Mouse (Mus musculus): Measurements from ENCODE around the gene Mon1b. TPM values are rescaled to one million over a fixed set of nuclear protein-coding genes. Genes with fewer than 3 reads are reported as not detected.
A peak's percentile ranks its signal among the peaks of the same experiment; 100 is the strongest.

The Mon1b gene
- 9.5 and 10.9 TPM in 2 replicates for polyA plus RNA-seq (2012; rRNA removed)

- peak; percentile 99 for DNase-seq
- under 1% methylated on average over 42 of the region's 42 CpGs for WGBS
Observed at GRCm38 (mm10) chr8:113634670-113635591, at the start of gene Mon1b. TSS of gene Mon1b (plus strand) at chr8:113635587.

GRCm38 (mm10) chr8:113598401-113598800, 37.0 kb upstream of the Mon1b start:
- TF ChIP-seq POLR2A (IDR thresholded peaks at IDR 0.05; ENCODE audit: borderline replicate concordance, extremely low read depth, low read depth, low read length) (no peak), CTCF (IDR thresholded peaks at IDR 0.05; ENCODE audit: insufficient read depth, low read length) (no peak)
- 56% methylated on average over 3 of the region's 3 CpGs for WGBS
- no peak for DNase-seq

More at GRCm38 (mm10) chr8:113634670-113635591, at the start of gene Mon1b:
- Histone ChIP-seq H3K4me3 (replicated peaks; ENCODE audit: extremely low read depth, low read depth, low read length) (peak within 1 kb of the TSS; percentile 91), H3K4me1 (ENCODE audit: control insufficient read depth, insufficient read depth, low read length) (peaks cover 9% of the 10 kb centered on the region)
- peak; percentile 63; the same call in 1 of the 2 replicates for TF ChIP-seq POLR2A (IDR thresholded peaks at IDR 0.05; ENCODE audit: borderline replicate concordance, extremely low read depth, low read depth, low read length)
- no peak for TF ChIP-seq CTCF (IDR thresholded peaks at IDR 0.05; ENCODE audit: insufficient read depth, low read length)

GRCm38 (mm10) chr8:113632634-113633033, 2.8 kb upstream of the Mon1b start:
- 6% methylated on average over 3 of the region's 3 CpGs for WGBS
- Histone ChIP-seq H3K4me3 (replicated peaks; ENCODE audit: extremely low read depth, low read depth, low read length) (no peak overlapping the region), H3K4me1 (ENCODE audit: control insufficient read depth, insufficient read depth, low read length) (peaks cover 7% of the 10 kb centered on the region)
- no peak for DNase-seq
- TF ChIP-seq POLR2A (IDR thresholded peaks at IDR 0.05; ENCODE audit: borderline replicate concordance, extremely low read depth, low read depth, low read length), result no peak
- TF ChIP-seq CTCF (IDR thresholded peaks at IDR 0.05; ENCODE audit: insufficient read depth, low read length), result peak; percentile 26; the same call in 1 of the 2 replicates

More at GRCm38 (mm10) chr8:113598401-113598800, 37.0 kb upstream of the Mon1b start:
- Histone ChIP-seq H3K4me3 (replicated peaks; ENCODE audit: extremely low read depth, low read depth, low read length) (no peak overlapping the region), H3K4me1 (ENCODE audit: control insufficient read depth, insufficient read depth, low read length) (no peaks in the 10 kb centered on the region)

- H3K4me1 ChIP-seq (ENCODE audit: control insufficient read depth, insufficient read depth, low read length), result peaks cover 7% of the 10 kb centered on the region
- DNase-seq, result no peak
- TF ChIP-seq CTCF (IDR thresholded peaks at IDR 0.05; ENCODE audit: insufficient read depth, low read length) (no peak), POLR2A (IDR thresholded peaks at IDR 0.05; ENCODE audit: borderline replicate concordance, extremely low read depth, low read depth, low read length) (no peak)
- 24% methylated on average over 12 of the region's 12 CpGs for WGBS
- H3K4me3 ChIP-seq (replicated peaks; ENCODE audit: extremely low read depth, low read depth, low read length), result no peak overlapping the region
Observed at GRCm38 (mm10) chr8:113634161-113634560, 1.2 kb upstream of the Mon1b start.

- WGBS, result 1% methylated on average over 44 of the region's 44 CpGs
- no peak for DNase-seq
- no peak for TF ChIP-seq CTCF (IDR thresholded peaks at IDR 0.05; ENCODE audit: insufficient read depth, low read length)
- TF ChIP-seq POLR2A (IDR thresholded peaks at IDR 0.05; ENCODE audit: borderline replicate concordance, extremely low read depth, low read depth, low read length), result peak; percentile 88
- H3K4me3 ChIP-seq (replicated peaks; ENCODE audit: extremely low read depth, low read depth, low read length), result peak overlapping the region; percentile 89
- H3K4me1 ChIP-seq (ENCODE audit: control insufficient read depth, insufficient read depth, low read length), result peaks cover 11% of the 10 kb centered on the region
Observed at GRCm38 (mm10) chr8:113635592-113636279, 349 bp downstream of the Mon1b start.

- H3K4me1 ChIP-seq (ENCODE audit: control insufficient read depth, insufficient read depth, low read length), result peaks cover 11% of the 10 kb centered on the region
- TF ChIP-seq CTCF (IDR thresholded peaks at IDR 0.05; ENCODE audit: insufficient read depth, low read length), result no peak
- no peak for TF ChIP-seq POLR2A (IDR thresholded peaks at IDR 0.05; ENCODE audit: borderline replicate concordance, extremely low read depth, low read depth, low read length)
- WGBS, result 34% methylated on average over 5 of the region's 5 CpGs
- peak overlapping the region; percentile 89 for H3K4me3 ChIP-seq (replicated peaks; ENCODE audit: extremely low read depth, low read depth, low read length)
- no peak for DNase-seq
Observed at GRCm38 (mm10) chr8:113636280-113636628, 867 bp downstream of the Mon1b start.

GRCm38 (mm10) chr8:113640357-113640756, 5.0 kb downstream of the Mon1b start:
- Histone ChIP-seq H3K4me3 (replicated peaks; ENCODE audit: extremely low read depth, low read depth, low read length) (no peak overlapping the region), H3K4me1 (ENCODE audit: control insufficient read depth, insufficient read depth, low read length) (peaks cover 8% of the 10 kb centered on the region)
- WGBS, result 69% methylated on average over 8 of the region's 8 CpGs
- peak; percentile 39 for DNase-seq
- TF ChIP-seq CTCF (IDR thresholded peaks at IDR 0.05; ENCODE audit: insufficient read depth, low read length), result no peak
- TF ChIP-seq POLR2A (IDR thresholded peaks at IDR 0.05; ENCODE audit: borderline replicate concordance, extremely low read depth, low read depth, low read length), result no peak

- WGBS, result 93% methylated on average over 16 of the region's 16 CpGs
- Histone ChIP-seq H3K4me1 (ENCODE audit: control insufficient read depth, insufficient read depth, low read length) (peaks cover 4% of the 10 kb centered on the region; the same call in 1 of the 2 replicates), H3K4me3 (replicated peaks; ENCODE audit: extremely low read depth, low read depth, low read length) (no peak within 1 kb of the TSS)
- TF ChIP-seq POLR2A (IDR thresholded peaks at IDR 0.05; ENCODE audit: borderline replicate concordance, extremely low read depth, low read depth, low read length), result no peak
- no peak for TF ChIP-seq CTCF (IDR thresholded peaks at IDR 0.05; ENCODE audit: insufficient read depth, low read length)
- DNase-seq, result no peak
Observed at GRCm38 (mm10) chr8:113642926-113643325, 7.5 kb downstream of the Mon1b start, which contains the start of gene Syce1l. TSS of gene Syce1l (plus strand) at chr8:113643213.

GRCm38 (mm10) chr8:113643479-113644210, 8.3 kb downstream of the Mon1b start:
- 68% methylated on average over 8 of the region's 8 CpGs for WGBS
- no peak overlapping the region for H3K4me3 ChIP-seq (replicated peaks; ENCODE audit: extremely low read depth, low read depth, low read length)
- DNase-seq, result no peak
- no peak for TF ChIP-seq POLR2A (IDR thresholded peaks at IDR 0.05; ENCODE audit: borderline replicate concordance, extremely low read depth, low read depth, low read length)
- TF ChIP-seq CTCF (IDR thresholded peaks at IDR 0.05; ENCODE audit: insufficient read depth, low read length), result no peak
- peaks cover 4% of the 10 kb centered on the region; the same call in 1 of the 2 replicates for H3K4me1 ChIP-seq (ENCODE audit: control insufficient read depth, insufficient read depth, low read length)

All from lung, adult 2 months (tissue).